Mouse (Mus musculus) monocyte, adult 2 months (primary cell): ENCODE results near the gene Unk.

ENCODE experiments used
- DNase-seq, 2 experiments: peaks; one replicate each; pipeline ENCODE4 v3.0.0; 2022; ENCODE audit warnings: low spot score in 2 of 2, low read depth in 1 of 2

Gene Unk

DNA sequence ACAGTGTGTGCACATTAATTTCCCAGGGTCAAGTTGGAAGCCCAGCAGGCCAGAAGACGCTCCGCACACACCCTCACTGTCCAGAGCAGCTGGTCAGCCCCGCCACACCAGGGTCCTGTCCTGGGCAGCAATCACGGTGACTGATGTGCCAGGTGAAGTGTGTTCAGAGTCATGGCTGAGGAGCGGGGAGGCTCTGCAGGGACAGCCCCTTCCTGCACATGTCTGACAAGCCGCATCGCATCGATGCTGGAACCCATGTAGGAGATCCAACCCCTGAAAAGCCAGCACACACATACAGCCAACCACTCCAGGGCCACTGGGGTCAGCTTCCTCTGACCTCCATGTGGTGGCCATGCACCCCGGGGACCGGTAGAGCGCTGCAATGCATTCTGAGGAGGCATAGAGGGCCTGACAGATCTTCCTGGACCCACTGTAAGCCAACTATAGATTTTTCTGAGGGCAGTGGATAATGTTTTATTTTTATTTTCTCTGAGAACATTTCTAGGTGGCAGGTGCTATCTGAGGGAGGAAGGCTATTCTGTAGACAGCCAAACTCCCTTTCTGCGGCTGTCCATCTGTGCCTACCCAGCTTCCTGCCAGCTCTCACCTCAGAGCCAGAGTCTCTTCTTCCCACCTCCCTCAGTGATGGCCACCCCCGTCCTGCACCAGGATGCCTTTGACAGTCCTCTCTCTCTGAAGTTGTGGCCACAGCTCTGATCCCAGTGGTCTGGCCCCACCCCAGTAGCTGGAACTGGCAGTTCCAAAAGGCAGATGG is 31.7 kb downstream of the Unk start:
- DNase-seq, result no peak

DNA sequence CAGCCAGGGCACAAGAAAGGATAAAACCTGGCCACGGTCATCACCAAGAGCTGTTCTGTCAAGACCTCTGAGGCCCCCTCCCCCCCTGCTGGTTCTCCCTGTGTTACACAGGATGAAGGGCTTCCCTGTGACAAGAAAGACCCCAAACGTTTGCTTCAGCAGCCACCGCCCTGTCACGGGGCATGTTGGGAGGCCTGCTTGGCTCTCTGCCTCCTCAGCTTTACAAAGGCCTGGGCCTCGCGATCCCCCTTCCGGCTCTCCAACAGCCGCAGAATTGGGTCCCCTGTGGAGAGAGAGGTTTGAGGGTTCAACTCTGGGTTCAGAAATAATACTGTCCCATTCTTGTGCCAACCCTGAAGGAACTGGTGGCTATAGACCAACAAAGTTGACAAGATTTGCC is 32.4 kb downstream of the Unk start:
- DNase-seq, result no peak

DNA sequence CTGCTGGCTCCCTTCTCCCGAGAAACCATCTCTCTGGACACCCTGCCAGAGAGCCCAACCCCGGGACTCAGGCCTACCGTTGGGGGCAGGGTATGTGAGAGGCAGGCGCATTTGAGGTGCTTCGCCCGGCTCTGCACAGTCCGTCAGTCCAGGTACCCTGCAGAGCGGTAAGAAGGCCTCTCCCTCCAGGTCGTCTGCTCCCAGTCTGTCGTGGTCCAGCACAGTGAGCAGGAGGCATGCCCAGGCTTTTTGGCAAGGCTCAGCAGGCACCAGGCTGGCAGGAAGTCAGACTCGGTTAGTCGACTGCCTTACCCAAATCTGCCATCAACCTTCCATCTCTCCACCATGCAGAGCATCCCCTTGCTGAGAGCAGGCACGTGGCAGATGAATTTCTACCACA is 33.4 kb downstream of the Unk start:
- DNase-seq, result no peak

DNA sequence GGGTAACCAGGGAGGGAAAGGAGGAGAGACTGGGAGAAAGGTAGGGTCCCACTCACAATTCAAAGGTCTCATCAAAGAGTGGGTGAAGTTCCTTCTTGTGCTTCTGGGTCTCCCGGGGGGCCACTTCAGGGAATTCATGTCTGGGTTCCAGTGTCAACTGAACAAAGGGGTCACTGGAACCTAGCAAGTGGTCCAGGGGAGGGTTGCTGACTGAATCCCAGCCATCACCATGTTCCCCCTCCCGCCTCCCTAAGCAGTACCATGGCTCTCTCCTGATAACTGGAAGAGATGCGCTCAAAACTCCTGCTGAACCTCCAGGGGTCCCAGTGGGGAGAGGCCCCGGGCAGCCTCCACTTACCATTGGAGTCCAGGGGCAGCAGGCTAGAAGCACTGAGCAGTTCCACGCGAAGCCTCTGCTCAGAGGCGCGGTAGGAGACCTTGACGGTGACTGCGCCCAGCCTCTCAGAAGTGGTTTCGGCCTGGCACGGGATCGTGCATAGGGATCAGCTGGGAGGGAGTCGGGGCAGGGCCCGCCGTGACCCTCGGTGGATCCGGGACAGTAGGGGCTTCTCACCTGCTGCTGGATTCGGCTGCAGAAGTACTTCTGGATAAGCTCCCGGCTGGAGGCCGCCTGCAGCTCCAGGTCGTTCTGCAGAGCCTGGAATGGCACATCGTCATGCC is 34.2 kb downstream of the Unk start:
- DNase-seq, result no peak

DNA sequence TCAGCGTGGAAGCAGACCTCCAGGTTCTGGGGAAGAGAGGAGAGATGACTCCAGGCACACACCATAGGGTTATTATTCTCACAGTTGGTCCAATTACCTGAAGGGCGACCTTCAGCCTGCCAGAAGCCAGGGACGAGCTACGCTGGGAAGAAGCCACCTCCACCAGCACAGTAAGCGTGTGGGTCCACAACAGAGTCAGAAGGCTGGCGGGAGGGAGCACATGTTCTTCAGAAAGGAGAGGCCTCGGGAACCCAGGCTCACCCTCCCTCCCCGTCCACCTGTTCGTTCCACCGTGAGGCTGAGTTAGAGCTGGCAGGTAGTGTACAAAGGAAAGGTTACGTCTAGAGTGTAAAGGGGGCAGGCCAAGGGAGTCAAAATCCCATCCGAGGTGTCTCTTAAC is 35.2 kb downstream of the Unk start:
- no peak for DNase-seq

DNA sequence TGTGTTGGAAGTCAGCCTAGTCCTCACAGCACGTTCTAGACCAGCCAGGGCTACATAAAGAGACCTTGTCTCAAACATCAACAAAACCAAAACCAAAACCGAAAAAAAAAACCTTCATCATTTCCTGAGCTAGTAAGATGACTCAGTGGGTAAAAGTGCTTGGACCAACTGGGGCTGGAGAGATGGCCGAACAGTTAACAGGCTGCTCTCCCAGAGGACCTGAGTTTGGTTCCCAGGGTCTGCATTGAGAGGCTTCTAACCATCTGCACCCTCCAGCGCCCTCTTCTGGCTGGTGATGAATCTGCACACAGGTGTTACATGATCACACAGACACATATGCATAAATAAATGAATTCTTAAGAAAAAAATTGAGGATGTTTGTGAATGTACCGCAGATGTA is 41.4 kb downstream of the Unk start:
- DNase-seq, result no peak

DNA sequence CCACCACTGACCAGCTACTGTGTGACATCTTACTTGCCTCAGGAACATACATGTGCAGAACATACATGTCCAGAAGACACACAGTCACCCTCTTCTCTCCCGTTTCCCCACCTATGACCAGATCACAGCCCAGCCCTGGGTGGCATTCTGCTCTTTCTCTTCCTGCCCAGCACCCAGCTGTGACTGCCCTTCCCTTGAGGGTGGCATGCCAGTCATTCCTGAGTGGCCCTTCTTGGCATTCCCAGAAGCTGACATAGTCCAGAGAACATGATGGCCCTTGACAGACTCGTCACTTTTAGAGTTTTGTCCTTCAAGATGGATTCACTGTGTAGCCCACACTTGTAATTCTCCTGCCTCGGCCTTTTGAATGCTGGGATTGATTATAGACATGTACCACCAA is 42.5 kb downstream of the Unk start:
- DNase-seq, result no peak

DNA sequence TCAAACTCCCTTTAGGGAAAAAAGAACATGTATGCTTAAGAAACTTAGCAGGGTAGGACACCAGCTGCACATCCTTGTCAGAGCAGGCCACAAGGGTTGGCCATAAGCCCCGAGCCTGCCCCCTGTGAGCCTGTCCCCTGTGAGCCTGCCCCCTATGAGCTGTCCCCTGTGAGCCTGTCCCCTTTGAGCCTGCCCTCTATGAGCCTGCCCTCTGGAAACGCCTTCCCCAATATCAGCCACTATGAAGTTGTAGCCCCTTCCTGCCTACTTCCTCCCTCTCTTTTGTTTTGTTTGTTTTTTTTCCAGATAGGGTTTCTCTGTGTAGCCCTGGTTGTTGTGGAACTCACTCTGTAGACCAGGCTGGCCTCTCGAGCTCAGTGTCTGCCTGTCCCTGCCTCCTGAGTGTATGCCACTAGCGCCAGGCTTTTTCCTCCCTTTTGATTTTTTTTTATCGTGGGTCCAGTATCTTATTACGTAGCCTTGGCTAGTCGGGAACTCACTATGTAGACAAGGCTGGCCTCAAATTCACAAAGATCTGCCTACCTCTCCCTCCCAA is 44.4 kb downstream of the Unk start:
- no peak for DNase-seq

DNA sequence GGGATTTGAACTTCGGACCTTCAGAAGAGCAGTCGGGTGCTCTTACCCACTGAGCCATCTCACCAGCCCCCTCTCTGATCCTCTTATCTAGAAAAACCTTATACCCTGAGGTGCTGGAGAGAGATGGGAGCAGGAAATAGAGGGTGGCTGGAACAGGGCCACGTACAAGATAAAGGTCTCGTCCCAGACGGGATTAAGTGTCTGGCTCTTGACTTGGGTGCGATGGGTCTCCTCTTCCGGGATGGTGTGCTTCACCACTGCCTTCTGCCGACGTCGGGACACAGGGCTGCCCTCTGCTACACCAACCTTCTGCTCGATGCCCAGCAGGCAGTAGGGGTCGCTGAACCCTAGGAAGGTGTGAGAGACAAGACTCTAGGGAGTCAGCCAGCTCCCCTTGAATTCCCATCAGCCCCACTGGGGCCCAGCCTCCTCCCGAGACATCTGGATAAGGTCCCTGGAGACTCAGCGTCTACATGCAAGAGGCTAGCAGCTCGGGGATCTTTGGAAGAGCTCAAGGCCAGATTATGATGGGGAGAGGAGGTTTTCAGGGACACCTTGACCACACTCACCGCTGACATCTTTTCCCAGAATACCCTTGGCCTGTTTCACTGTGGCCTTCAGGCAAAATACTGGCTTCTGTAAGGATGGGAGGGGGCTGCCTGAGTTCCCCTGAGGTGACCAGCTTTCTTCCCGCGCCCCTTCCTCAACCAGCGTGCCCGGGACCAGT is 45.6 kb downstream of the Unk start:
- no peak for DNase-seq

DNA sequence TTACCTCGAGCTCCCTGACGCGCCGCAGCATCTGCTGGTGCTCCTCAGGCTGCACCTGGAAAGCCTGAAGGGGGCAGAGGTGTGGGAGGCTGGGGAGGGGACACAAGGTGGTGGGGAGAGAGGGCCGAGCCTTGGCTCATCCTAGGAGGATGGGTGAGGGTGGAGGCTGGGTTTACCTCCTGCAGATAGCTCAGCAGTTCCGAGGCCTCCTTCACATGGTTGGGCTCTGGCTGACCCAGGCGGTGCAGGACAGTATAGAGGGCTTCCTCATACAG is 46.1 kb downstream of the Unk start:
- no peak for DNase-seq

DNA sequence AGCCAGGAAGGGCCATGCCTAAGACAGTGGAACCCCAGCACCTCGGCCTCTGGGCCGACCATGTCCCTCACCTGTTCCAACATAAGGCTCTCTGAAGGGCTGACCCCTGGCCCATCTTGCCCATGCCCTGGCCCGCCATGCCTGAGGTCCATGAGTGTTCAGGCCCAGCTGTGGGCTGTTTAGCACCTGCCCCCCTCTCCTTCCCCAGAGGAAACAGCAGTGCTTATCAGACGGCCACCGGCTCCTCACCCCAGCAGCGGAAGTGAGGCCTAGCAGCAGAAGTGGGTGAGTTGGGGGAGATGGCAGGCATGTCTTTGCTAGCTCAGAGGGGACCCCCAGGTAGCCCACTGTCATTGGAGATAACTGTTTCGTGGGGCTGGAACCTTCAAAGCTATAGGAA is 46.7 kb downstream of the Unk start:
- DNase-seq, result no peak

DNA sequence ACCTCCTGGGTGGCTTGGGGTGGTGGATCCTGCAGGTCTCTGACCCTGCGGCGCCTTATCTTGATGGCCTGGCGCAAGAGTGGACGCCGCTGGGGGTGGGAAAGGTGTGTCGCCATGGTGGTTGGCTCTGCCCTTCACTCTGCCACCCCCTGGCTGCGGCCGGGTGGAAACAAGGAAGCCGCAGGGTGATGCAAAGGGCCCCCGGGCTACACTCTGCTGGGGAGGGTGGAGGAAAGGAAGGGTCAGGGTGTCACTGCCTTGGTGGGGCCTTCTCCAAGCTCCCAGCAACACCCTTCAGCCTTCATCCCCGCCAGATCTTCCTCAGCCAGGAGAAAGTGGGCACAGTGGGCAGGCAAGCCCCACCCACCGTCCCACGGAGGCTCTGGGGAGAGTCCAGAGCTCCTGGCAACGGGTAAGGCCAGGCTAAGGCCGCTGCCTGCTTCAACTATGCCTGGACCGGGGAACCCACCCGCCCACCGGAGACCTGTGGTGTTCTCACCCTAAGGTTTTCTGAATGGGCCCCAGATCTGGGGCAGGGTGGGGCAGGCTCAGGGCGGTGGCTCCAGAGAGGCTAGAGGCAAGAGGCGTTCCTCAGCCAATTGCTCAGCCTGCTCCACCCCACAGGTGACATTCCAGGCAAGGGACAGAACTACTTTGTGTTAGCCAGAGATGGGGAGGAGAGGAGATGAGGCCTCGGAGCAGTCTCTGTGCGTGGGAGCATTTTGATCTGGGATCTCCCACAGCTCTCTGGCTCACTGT is 47.5 kb downstream of the Unk start, which contains the start of gene Unc13d:
Unc13d (minus strand) TSS at position 516 of the 759 bp plus-strand sequence.
- peak; percentile 33 to 59 for DNase-seq

DNA sequence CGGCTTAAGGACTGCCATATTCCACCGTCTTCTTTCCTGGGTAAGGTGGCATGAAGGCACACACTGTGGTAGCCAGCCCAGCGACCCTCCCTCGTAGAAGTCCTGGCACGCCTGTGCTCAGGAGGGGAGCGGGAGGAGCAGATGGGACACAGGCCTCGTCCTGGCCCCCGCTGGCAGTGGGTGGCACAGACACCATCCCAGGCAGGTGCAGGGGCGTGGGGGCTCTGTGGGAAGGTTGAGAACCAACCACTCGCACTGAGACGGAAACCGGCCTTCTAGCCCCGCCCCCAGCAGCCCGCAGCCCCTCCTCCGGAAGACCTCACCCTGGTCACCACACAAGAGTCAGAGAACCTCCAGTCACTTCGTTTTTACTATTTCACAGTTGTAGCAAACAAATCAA is 48.1 kb downstream of the Unk start:
- DNase-seq, result peak in 1 of 2 experiments; percentile 67

DNA sequence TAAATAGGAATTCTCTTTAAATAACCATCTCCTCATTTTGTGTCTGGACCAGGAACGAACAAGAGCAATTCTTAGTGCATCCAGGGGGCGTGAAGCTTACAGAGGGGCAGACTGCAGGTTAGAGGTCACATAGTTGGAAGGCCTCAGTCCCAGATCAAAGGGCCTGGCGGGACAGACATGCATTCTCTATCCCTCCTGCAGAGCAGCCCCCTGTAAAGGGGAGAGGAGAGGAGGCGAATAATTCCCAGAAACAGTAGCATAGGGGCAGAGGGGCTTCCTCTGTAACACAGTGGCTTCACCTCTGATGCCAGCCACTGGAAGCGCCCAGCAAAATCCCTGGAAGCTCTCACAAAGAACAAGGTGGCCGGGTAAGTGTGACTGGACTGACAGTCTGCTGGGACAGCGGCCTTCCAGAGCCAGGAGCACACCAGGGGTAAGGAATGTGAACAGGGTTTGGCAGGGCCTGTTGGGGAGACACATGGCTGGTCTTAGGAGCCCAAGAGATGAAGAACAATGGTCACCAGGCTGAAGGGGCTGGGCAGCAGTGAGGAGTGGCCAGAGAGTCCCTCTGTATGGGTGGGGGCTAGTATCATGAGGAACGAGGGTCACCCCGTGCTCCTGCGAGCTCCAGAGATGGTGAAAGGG is 48.7 kb downstream of the Unk start:
- no peak for DNase-seq

DNA sequence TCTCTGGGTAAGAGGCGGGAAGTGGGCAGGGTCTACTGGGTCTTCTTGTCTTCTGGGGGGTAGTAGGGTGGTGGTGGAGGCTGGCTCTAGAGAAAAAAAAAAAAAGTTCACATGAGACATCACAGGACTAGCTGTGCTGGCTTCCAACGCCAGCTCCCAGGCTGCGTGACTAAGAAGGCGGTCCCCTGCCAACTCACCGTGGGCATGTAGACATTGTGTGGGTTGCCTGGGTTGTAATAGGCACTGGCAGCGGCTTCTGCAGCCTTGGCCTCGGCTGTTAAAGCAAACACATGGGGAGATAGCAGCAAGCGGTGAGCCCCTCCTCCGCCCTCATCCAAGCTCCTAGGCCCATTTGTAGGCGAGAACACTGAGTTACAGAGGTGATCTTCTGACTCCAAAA is 49.4 kb downstream of the Unk start:
- DNase-seq, result no peak

DNA sequence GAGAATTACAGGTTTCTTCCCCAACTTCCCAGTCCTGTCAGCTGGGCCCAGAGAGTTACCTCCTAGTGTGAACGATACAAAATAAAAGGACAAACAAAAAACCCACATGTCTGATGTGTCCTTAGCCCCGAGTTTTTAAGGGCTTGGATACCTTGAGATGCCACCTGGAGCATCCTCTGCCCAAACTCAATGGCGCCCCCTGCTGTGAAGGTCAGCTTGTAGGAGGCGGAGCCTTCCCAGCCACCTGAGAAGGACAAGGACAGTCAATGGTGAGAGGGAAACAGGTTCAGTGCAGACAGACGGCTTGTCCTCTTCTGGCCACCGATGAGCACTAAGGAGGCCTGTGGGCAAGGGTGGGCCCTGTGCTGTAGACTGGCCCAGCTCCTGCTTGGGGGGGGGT is 51.0 kb downstream of the Unk start:
- peak in 1 of 2 experiments; percentile 24 for DNase-seq

DNA sequence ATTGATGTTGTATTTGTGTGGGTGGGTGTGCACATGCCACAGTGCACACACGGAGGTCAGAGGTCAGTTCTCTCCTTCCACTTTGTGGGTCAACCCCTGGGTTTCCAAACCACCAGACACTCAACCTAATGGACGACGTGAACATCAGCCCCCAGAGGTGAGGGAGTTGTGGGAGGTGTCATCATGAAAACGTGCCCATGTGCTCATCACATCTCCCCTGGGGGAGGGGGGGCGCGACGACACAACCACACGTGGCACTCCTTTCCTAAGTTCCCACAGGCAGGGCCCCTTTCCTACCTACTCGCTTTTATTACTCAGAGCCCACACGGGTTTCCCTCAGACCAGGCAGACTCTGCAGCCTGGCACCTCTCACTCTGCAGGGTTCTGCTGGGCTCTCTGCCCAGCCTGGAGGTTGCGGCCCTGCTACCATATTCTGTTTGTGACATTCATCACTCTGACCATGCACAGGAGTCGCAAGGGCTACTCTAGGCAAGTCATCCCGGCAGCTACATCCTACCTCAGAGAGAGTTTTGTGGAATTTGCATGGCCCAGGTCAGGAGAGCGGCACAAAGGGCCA is 53.1 kb downstream of the Unk start:
- DNase-seq, result no peak

DNA sequence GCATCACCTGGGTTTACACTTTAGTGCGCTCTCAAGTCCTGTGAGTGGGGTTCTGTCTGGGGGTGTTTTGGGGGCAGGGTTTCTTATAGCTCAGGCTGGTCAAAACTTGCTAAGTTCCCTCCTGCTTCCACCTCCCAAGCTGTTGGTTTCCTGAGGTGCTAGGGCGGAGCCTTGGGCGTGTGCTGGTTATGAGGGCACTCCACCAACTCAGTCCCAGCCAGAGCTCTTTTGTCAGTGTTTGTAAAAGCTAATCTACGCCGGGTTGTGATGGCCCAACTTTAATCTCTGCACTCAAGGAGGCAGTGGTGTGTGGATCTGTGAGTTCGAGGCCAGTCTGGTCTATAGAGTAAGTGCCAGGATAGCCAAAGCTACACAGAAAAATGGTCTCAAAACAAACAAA is 54.0 kb downstream of the Unk start:
- DNase-seq, result no peak

DNA sequence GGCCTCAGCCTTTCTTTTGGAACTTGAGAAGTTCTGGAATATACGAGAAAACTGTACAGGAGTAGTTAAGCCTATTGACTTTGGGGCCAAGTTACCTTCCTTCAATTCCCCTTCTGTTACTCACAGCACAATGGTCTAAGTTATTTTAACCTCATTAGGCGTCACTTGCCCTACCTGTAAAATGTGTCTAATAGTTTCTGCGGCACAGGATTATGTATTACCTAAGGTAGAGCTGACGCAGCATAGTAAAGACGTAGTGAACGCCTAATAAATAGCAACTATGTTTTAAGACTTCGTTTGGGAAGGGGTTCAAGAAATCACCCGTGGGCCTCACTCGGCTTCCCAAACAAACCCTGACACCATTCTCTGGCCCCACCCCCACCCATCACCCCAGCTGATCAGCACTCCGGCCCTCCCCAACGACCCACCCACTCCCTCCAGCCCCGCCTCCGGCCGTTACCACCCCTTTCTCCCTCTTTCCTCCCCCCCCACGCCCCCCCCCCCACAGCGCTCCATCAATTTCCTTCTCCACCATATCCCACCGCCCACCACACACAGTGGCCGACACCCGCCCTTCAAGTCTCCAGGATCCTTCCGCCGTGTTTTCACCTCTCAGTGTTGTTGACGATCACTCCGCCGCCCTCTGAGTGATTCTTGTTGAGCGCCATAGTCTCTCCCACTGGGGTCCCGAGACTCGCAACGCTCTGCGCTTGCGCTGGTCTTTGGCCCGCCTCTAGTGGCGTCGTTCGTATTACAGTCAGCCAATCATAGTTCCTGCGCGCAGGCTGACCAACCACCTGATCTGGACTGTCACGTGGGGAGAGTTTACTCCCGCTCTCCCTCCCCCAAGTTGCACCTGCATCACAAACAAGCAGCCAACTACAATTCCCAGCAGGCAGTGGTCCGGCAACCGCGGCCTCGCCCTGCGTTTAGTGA is 56.4 kb downstream of the Unk start, which contains the start of gene Wbp2:
Wbp2 (minus strand) TSS at position 738 of the 936 bp plus-strand sequence.
- DNase-seq, result peak; percentile 95 to 97
